Mouse (Mus musculus): ENCODE measurements around the gene Arhgap11a.

GRCm38 (mm10) chr2:113820117-113820516, 28.3 kb downstream of the Arhgap11a start:
- TF ChIP-seq CTCF (IDR thresholded peaks at IDR 0.05; ENCODE audit: extremely low read depth, insufficient read length, insufficient replicate concordance, low read depth, low read length) (no peak), POLR2A (IDR thresholded peaks at IDR 0.05; ENCODE audit: low read depth, low read length) (no peak)

Measured in small intestine, adult 2 months (tissue).